Mouse (Mus musculus): Measurements from ENCODE around the gene Pigc.

GRCm38 (mm10) chr1:161957964-161958950 lies 10.7 kb upstream of the Pigc start:
- TF ChIP-seq POLR2A (IDR thresholded peaks at IDR 0.05; ENCODE audit: borderline replicate concordance, low read depth, low read length): no peak
- no peak for TF ChIP-seq CTCF (IDR thresholded peaks at IDR 0.05; ENCODE audit: low read depth, low read length)
